ENCODE assay signal across 11 mouse cellular contexts in the genomic region with DNA sequence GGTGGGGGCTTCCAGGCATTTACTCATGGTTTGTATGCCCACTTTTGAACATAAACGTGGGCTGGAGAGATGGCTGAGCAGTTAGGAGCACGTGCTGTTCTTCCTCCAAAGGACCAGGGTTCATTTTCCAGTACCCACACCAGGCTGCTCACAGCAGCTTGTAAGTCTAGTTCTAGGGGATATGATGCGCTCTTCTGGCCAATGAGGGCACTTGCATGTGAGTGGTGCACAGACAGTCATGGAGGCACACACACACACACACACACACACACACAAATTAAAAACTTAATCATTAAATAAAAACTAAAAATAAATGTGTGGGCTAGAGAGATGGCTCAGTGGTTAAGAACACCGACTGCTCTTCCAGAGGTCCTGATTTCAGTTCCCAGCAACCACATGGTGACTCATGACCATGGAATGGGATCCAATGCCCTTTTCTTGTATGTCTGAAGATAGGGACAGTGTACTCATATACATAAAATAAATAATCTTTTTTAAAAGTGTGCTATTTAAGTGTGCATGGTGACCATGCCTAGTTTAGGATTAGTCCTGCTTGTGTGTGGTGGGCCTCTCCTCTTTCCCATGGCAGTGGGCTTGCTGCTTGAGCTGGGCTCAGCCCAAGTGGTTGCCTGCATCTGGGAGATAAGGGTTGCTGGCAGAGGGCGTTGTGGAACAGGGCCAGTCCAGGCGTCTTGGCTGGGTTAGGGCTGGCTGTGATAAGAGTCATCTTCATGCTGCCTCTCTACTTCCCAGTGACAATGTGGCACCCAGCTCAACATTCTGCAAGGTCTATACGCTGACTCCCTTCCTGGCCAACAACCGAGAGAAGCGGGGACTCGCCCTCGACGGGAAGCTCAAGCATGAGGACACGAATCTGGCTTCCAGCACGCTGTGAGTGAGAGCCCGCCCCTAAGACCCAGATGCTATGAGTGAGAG. TPM values are rescaled to one million over a fixed set of nuclear protein-coding genes. Genes with fewer than 3 reads are reported as not detected.
DNase-seq lines count a peak whose midpoint lies in the region; ATAC-seq and TF ChIP-seq lines count a peak whose summit lies in the region.
"Had no signal": no experiment of that assay in that cellular context is flagged by ENCODE, and none has a peak within 500 bp of the region (broad histone marks: within the 10 kb centered on the region; RNA-seq: fewer than 3 reads in every experiment).

No protein-coding gene starts in this region.

- WGBS in intestine, embryonic 15.5 days, result 88% methylated on average over 15 of the region's 15 CpGs
- 87% methylated on average over 15 of the region's 15 CpGs for WGBS in intestine, postnatal 0 days
- 72% methylated on average over 15 of the region's 15 CpGs for WGBS in heart, embryonic 13.5 days
- WGBS in kidney, adult 2 months, result 89% methylated on average over 15 of the region's 15 CpGs

- no peaks in the 10 kb centered on the region for H3K27me3 ChIP-seq in intestine, embryonic 15.5 days (replicated peaks)
- no peaks in the 10 kb centered on the region for H3K27me3 ChIP-seq in intestine, postnatal 0 days (replicated peaks; ENCODE audit: control insufficient read depth, insufficient read depth, low read length)
- no peaks in the 10 kb centered on the region for H3K27me3 ChIP-seq in heart, embryonic 13.5 days (replicated peaks)
- no peaks in the 10 kb centered on the region for H3K27me3 ChIP-seq in kidney, adult 2 months (replicated peaks; ENCODE audit: control insufficient read depth, insufficient read depth, low read length)
- H3K27me3 ChIP-seq: limb, embryonic 13.5 days; neural tube, embryonic 13.5 days had no signal

- H3K36me3 ChIP-seq in intestine, embryonic 15.5 days, result peaks cover 5% of the 10 kb centered on the region; the same call in 1 of the 2 replicates
- H3K36me3 ChIP-seq in intestine, postnatal 0 days (ENCODE audit: control insufficient read depth, insufficient read depth), result peaks cover 41% of the 10 kb centered on the region
- H3K36me3 ChIP-seq in heart, embryonic 13.5 days, result peaks cover 83% of the 10 kb centered on the region
- H3K36me3 ChIP-seq in kidney, adult 2 months (ENCODE audit: control insufficient read depth, insufficient read depth, low read length), result no peaks in the 10 kb centered on the region; the same call in 1 of the 2 replicates

- no peak for TF ChIP-seq POLR2A in kidney, adult 2 months (IDR thresholded peaks at IDR 0.05; ENCODE audit: low read depth, low read length)

- no peak overlapping the region for H3K4me2 ChIP-seq in intestine, embryonic 15.5 days (replicated peaks)
- H3K4me2 ChIP-seq in intestine, postnatal 0 days (replicated peaks; ENCODE audit: low read depth), result no peak overlapping the region
- H3K4me2 ChIP-seq in heart, embryonic 13.5 days, result peak overlapping the region; percentile 43
- H3K4me2 ChIP-seq: limb, embryonic 13.5 days; neural tube, embryonic 13.5 days had no signal

- no peak overlapping the region for H3K9ac ChIP-seq in intestine, embryonic 15.5 days
- no peak overlapping the region for H3K9ac ChIP-seq in intestine, postnatal 0 days (ENCODE audit: low read depth, low read length)
- H3K9ac ChIP-seq in heart, embryonic 13.5 days, result peak overlapping the region; percentile 0; the same call in 1 of the 2 replicates
- H3K9ac ChIP-seq: limb, embryonic 13.5 days; neural tube, embryonic 13.5 days had no signal

- no peak for TF ChIP-seq CTCF in intestine, postnatal 0 days (IDR thresholded peaks at IDR 0.05; ENCODE audit: low read depth)
- TF ChIP-seq CTCF in kidney, adult 2 months (conservative IDR thresholded peaks at IDR 0.05; ENCODE audit: insufficient read depth, insufficient read length, low read depth, low read length), result no peak

- DNase-seq in MN1 (ENCODE audit: low spot score), result peak; percentile 23
- DNase-seq in kidney, adult 2 months, result no peak
- DNase-seq in cerebellum, adult 9-10 months, result no peak
- no peak for DNase-seq in thymus, postnatal 25 days
- DNase-seq: kidney, adult 11 months had no signal

- H3K27ac ChIP-seq in intestine, embryonic 15.5 days, result no peak overlapping the region
- H3K27ac ChIP-seq in intestine, postnatal 0 days (ENCODE audit: low read depth, low read length), result no peak overlapping the region
- peak overlapping the region; percentile 50 for H3K27ac ChIP-seq in heart, embryonic 13.5 days (replicated peaks)
- no peak overlapping the region for H3K27ac ChIP-seq in kidney, adult 2 months (ENCODE audit: insufficient read depth, low read depth, low read length)
- H3K27ac ChIP-seq: limb, embryonic 13.5 days; neural tube, embryonic 13.5 days had no signal

- no peaks in the 10 kb centered on the region for H3K4me1 ChIP-seq in intestine, embryonic 15.5 days (replicated peaks)
- H3K4me1 ChIP-seq in intestine, postnatal 0 days (replicated peaks; ENCODE audit: control insufficient read depth, insufficient read depth, low read length), result no peaks in the 10 kb centered on the region
- H3K4me1 ChIP-seq in heart, embryonic 13.5 days, result peaks cover 18% of the 10 kb centered on the region
- no peaks in the 10 kb centered on the region for H3K4me1 ChIP-seq in kidney, adult 2 months (ENCODE audit: control insufficient read depth, insufficient read depth, low read length)
- H3K4me1 ChIP-seq: limb, embryonic 13.5 days; neural tube, embryonic 13.5 days had no signal

- no peaks in the 10 kb centered on the region for H3K9me3 ChIP-seq in intestine, embryonic 15.5 days
- H3K9me3 ChIP-seq in intestine, postnatal 0 days (ENCODE audit: control insufficient read depth), result no peaks in the 10 kb centered on the region
- no peaks in the 10 kb centered on the region for H3K9me3 ChIP-seq in heart, embryonic 13.5 days
- H3K9me3 ChIP-seq: limb, embryonic 13.5 days; neural tube, embryonic 13.5 days had no signal

- no peak overlapping the region for H3K4me3 ChIP-seq in intestine, embryonic 15.5 days (replicated peaks)
- no peak overlapping the region for H3K4me3 ChIP-seq in intestine, postnatal 0 days (ENCODE audit: low read depth, low read length)
- H3K4me3 ChIP-seq in heart, embryonic 13.5 days, result peak overlapping the region; percentile 29
- H3K4me3 ChIP-seq in kidney, adult 2 months (ENCODE audit: insufficient read depth, low read depth, low read length), result no peak overlapping the region
- H3K4me3 ChIP-seq: limb, embryonic 13.5 days; neural tube, embryonic 13.5 days had no signal

- peak; percentile 74; the same call in 1 of the 2 replicates for ATAC-seq in intestine, embryonic 15.5 days
- ATAC-seq in intestine, postnatal 0 days, result no peak
- peak; percentile 82 for ATAC-seq in heart, embryonic 13.5 days (ENCODE audit: extremely low read depth, insufficient number of reproducible peaks, low FRiP score, low TSS enrichment)
- ATAC-seq in megakaryocyte-erythroid progenitor cell, adult 5-6 weeks (replicated peaks; ENCODE audit: low FRiP score, low TSS enrichment, poor library complexity, severe bottlenecking), result peak; percentile 80

RNA-seq across cellular contexts. Expression of a gene that starts 32.8 kb away (rescaled TPM):
- 1.3 and 1.4 TPM in 2 replicates for polyA plus RNA-seq in intestine, embryonic 15.5 days (2015; fragmentation: Nextera tagmentation; extraction: Ambion mirVana)
- polyA plus RNA-seq in intestine, postnatal 0 days (2015; fragmentation: Nextera tagmentation; extraction: Ambion mirVana), result 1.4 and 1.9 TPM in 2 replicates
- 0.78 and 1.7 TPM in 2 replicates for polyA plus RNA-seq in heart, embryonic 13.5 days (2015; fragmentation: Nextera tagmentation; extraction: Ambion mirVana)
- total RNA-seq in megakaryocyte-erythroid progenitor cell, adult 5-6 weeks (2014; fragmentation: Nextera tagmentation), result 0.35 TPM in 1 of 2 replicates, not detected in the other
- 0.05 TPM in 1 of 2 replicates, not detected in the other for total RNA-seq in megakaryocyte-erythroid progenitor cell, adult 5-6 weeks (2017)
- polyA plus RNA-seq in kidney, adult 2 months (2012; rRNA removed), result 3.8 and 4.0 TPM in 2 replicates

RNA-seq across cellular contexts. Expression of a gene that starts 58.9 kb away (rescaled TPM):
- polyA plus RNA-seq in intestine, embryonic 15.5 days (2015; fragmentation: Nextera tagmentation; extraction: Ambion mirVana), result 8.5 and 9.0 TPM in 2 replicates
- polyA plus RNA-seq in intestine, postnatal 0 days (2015; fragmentation: Nextera tagmentation; extraction: Ambion mirVana), result 4.2 and 4.4 TPM in 2 replicates
- polyA plus RNA-seq in heart, embryonic 13.5 days (2015; fragmentation: Nextera tagmentation; extraction: Ambion mirVana), result 6.8 and 8.4 TPM in 2 replicates
- 59.0 and 91.0 TPM in 2 replicates for total RNA-seq in megakaryocyte-erythroid progenitor cell, adult 5-6 weeks (2014; fragmentation: Nextera tagmentation)
- total RNA-seq in megakaryocyte-erythroid progenitor cell, adult 5-6 weeks (2017), result 70.4 and 96.2 TPM in 2 replicates
- polyA plus RNA-seq in kidney, adult 2 months (2012; rRNA removed), result 47.1 and 48.8 TPM in 2 replicates
